Mouse (Mus musculus) neural tube, embryonic 11.5 days (tissue): ENCODE data around the gene Ankrd39. TPM values are rescaled to one million over a fixed set of nuclear protein-coding genes. Genes with fewer than 3 reads are reported as not detected.
"Not testable (repeated sequence)": the region's sequence is repeated elsewhere in the genome, so short reads cannot be mapped to it uniquely, and the experiment has no call there.

Source experiments
- ATAC-seq: fragments of 200-750 bp; cut with Nextera tagmentation; 2 replicates; pipeline ENCODE4 v1.8.0; 2017; ENCODE audit warnings: moderate number of reproducible peaks, mild to moderate bottlenecking, moderate TSS enrichment, moderate library complexity; ENCODE audit not compliant: insufficient read depth, low FRiP score, low TSS enrichment
- DNase-seq: peaks from one replicate; pipeline ENCODE4 v3.0.0-alpha.2; 2015; ENCODE audit warnings: low spot score
- H3K27ac ChIP-seq: fragments of 300-500 bp; sonication (generic); 2 replicates; pipeline ENCODE4 v1.5.1; 2014; ENCODE audit warnings: low read depth, mild to moderate bottlenecking, low read length
- H3K27me3 ChIP-seq: fragments of 300-500 bp; sonication (generic); 2 replicates; pipeline ENCODE4 v1.6.1; 2014; ENCODE audit warnings: mild to moderate bottlenecking, low read length, mixed read lengths; ENCODE audit not compliant: control insufficient read depth, insufficient read depth
- H3K36me3 ChIP-seq: fragments of 300-500 bp; sonication (generic); 2 replicates; pipeline ENCODE4 v1.6.1; 2014; ENCODE audit warnings: mild to moderate bottlenecking, low read length, moderate library complexity, mixed read lengths; ENCODE audit not compliant: control insufficient read depth, insufficient read depth
- H3K4me1 ChIP-seq: fragments of 300-500 bp; sonication (generic); 2 replicates; pipeline ENCODE4 v1.6.1; 2014; ENCODE audit warnings: low read length, mixed read lengths; ENCODE audit not compliant: control insufficient read depth, insufficient read depth
- H3K4me2 ChIP-seq: fragments of 300-500 bp; sonication (generic); 2 replicates; pipeline ENCODE4 v1.6.1; 2014; ENCODE audit warnings: low read depth, mild to moderate bottlenecking, moderate library complexity
- H3K4me3 ChIP-seq: fragments of 300-500 bp; sonication (generic); 2 replicates; pipeline ENCODE4 v1.5.1; 2014; ENCODE audit warnings: low read depth, low read length
- H3K9ac ChIP-seq: fragments of 300-500 bp; sonication (generic); 2 replicates; pipeline ENCODE4 v1.6.1; 2014; ENCODE audit warnings: mild to moderate bottlenecking, low read length
- H3K9me3 ChIP-seq: fragments of 300-500 bp; sonication (generic); 2 replicates; pipeline ENCODE4 v1.6.1; 2016; ENCODE audit warnings: low read length; ENCODE audit not compliant: control insufficient read depth
- WGBS: fragments of 180-500 bp; shearing (Covaris S2); extraction: QIAGEN DNeasy Blood & Tissue Kit; methylation state at CpG from one replicate; pipeline ENCODE4 v1.1.7; 2014; 5-methylcytosine and 5-hydroxymethylcytosine counted together
- polyA plus RNA-seq: library from polyadenylated mRNA; unstranded; fragments of >200 nt; fragmentation: Nextera tagmentation; extraction: Ambion mirVana; gene quantifications from 2 replicates; pipeline ENCODE4 v1.2.1, GENCODE M21; 2014

Ankrd39 gene
- polyA plus RNA-seq, 1 experiment from 2014 or later: 16.2 TPM

- 92% methylated on average over 12 of the region's 12 CpGs for WGBS
- H3K36me3 ChIP-seq: peaks cover 7% of the 10 kb centered on the region; the same call in 1 of the 2 replicates
- H3K4me2 ChIP-seq: no peak overlapping the region
- no peak overlapping the region for H3K27ac ChIP-seq
- no peaks in the 10 kb centered on the region for H3K27me3 ChIP-seq
- DNase-seq (no peak), ATAC-seq (no peak)
- H3K9ac ChIP-seq: no peak overlapping the region
- H3K9me3 ChIP-seq: no peaks in the 10 kb centered on the region
- H3K4me1 ChIP-seq: no peaks in the 10 kb centered on the region
- H3K4me3 ChIP-seq: no peak overlapping the region
Measured at GRCm38 (mm10) chr1:36540807-36541206, 6.4 kb downstream of the Ankrd39 start.

DNA sequence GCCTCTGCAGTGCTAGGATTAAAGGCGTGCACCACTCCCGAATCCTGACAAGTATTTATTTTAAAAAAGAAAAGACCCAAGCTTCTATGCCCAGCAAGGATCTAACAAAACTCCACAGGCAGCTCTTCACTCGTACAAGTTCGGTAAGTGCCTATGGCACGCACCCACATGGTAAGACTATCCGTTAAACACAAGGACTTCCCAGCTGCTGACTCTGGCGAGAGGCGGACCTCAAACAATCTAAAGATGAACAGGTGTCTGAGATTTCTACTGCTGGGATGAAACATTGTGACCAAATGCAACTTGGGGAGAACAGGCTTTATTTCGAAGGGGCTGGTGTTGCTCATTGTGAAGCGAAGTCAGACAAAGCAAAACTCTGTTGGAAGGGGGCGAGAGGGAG lies 7.1 kb downstream of the Ankrd39 start:
- ATAC-seq (no peak), DNase-seq (no peak)
- no peak overlapping the region for H3K9ac ChIP-seq
- no peaks in the 10 kb centered on the region for H3K27me3 ChIP-seq
- H3K4me3 ChIP-seq: no peak overlapping the region
- no peak overlapping the region for H3K27ac ChIP-seq
- peaks cover 7% of the 10 kb centered on the region; the same call in 1 of the 2 replicates for H3K36me3 ChIP-seq
- no peaks in the 10 kb centered on the region for H3K9me3 ChIP-seq
- WGBS: 93% methylated on average over 11 of the region's 11 CpGs
- H3K4me1 ChIP-seq: no peaks in the 10 kb centered on the region
- no peak overlapping the region for H3K4me2 ChIP-seq

- Histone ChIP-seq H3K9me3 (no peaks in the 10 kb centered on the region), H3K4me1 (no peaks in the 10 kb centered on the region), H3K4me2 (no peak within 1 kb of the TSS), H3K9ac (no peak within 1 kb of the TSS), H3K27ac (no peak within 1 kb of the TSS), H3K27me3 (no peaks in the 10 kb centered on the region), H3K4me3 (no peak within 1 kb of the TSS), H3K36me3 (peaks cover 7% of the 10 kb centered on the region; the same call in 1 of the 2 replicates)
- 47% methylated on average over 9 of the region's 9 CpGs for WGBS
- DNase-seq: no peak
- no peak for ATAC-seq
Measured at GRCm38 (mm10) chr1:36539186-36539585, 8.1 kb downstream of the Ankrd39 start, which contains the start of gene Gm42417. TSS of gene Gm42417 (minus strand) at chr1:36539429.

DNA sequence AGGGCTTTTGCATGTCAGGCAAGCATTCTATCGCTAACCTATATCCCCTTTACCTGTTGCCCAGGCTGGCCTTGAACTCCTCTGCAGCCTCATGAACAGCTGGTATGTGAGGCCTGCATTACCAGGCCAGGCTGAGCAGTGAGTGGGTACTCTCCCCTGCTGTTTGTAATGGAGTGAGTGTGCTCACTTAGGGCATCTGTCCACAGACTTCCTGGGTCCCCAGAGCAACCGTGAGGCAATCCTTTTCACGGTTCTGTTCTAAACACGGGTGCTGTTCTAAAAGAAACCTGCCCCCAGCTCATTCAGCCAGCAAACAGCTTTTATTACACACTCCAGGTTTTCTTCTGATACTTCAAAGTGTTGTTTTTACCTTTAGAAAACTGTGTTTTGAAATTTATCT lies 8.5 kb downstream of the Ankrd39 start:
- H3K4me3 ChIP-seq: no peak overlapping the region
- no peaks in the 10 kb centered on the region for H3K27me3 ChIP-seq
- no peak overlapping the region for H3K4me2 ChIP-seq
- no peak overlapping the region for H3K27ac ChIP-seq
- DNase-seq (no peak), ATAC-seq (no peak)
- H3K9me3 ChIP-seq: no peaks in the 10 kb centered on the region
- no peak overlapping the region for H3K9ac ChIP-seq
- WGBS: 87% methylated on average over 4 of the region's 4 CpGs
- H3K36me3 ChIP-seq: peaks cover 7% of the 10 kb centered on the region; the same call in 1 of the 2 replicates
- no peaks in the 10 kb centered on the region for H3K4me1 ChIP-seq

DNA sequence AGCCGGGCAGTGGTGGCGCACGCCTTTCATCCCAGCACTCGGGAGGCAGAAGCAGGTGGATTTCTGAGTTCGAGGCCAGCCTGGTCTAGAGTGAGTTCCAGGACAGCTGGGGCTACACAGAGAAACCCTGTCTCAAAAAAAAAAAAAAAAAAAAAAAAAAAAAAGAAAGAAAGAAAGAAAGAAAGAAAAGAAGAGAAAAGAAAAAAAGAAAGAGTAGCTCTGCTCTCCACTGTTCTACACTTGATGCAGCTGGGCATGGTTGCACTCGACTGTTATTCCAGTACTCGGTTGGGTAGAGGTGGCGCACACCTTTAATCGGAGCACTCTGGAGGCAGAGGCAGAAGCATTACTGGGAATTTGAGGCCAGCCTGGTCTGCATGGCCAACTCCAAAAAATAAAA lies 10.5 kb downstream of the Ankrd39 start, which contains the start of gene Ankrd23:
Gene Ankrd23 (minus strand): TSS at position 101 of the 400 bp plus-strand sequence.
- not testable (repeated sequence) for H3K4me1 ChIP-seq, H3K4me2 ChIP-seq, ATAC-seq, H3K4me3 ChIP-seq, DNase-seq, H3K36me3 ChIP-seq, H3K9ac ChIP-seq, H3K27ac ChIP-seq, H3K27me3 ChIP-seq, H3K9me3 ChIP-seq
- WGBS: 95% methylated on average over 9 of the region's 9 CpGs

DNA sequence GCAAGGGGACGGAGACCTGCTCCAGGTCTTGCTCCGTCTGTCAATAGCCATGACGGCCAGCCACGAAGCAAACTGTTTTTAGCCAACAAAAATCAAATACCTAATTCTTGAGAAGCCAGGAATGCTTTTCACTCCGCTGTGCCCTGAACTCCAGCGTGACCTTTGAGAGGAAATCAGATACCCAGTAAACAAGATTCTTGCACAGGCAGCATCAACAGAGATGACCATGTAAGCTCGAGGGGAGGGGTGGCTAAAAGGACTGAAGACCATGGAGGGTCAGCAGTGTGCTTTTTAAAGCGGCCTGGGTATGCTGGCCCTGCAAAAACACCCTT lies 10.9 kb downstream of the Ankrd39 start:
- Histone ChIP-seq H3K9ac (no peak overlapping the region), H3K4me2 (no peak overlapping the region), H3K27ac (no peak overlapping the region), H3K27me3 (no peaks in the 10 kb centered on the region), H3K36me3 (peaks cover 6% of the 10 kb centered on the region; the same call in 1 of the 2 replicates), H3K4me3 (no peak overlapping the region), H3K9me3 (no peaks in the 10 kb centered on the region), H3K4me1 (no peaks in the 10 kb centered on the region)
- 86% methylated on average over 8 of the region's 8 CpGs for WGBS
- no peak for ATAC-seq
- DNase-seq: no peak

- Histone ChIP-seq H3K4me3 (no peak overlapping the region), H3K9ac (no peak overlapping the region), H3K27ac (no peak overlapping the region), H3K4me2 (no peak overlapping the region), H3K4me1 (no peaks in the 10 kb centered on the region), H3K36me3 (peaks cover 3% of the 10 kb centered on the region; the same call in 1 of the 2 replicates), H3K9me3 (no peaks in the 10 kb centered on the region), H3K27me3 (no peaks in the 10 kb centered on the region)
- ATAC-seq (no peak), DNase-seq (no peak)
- WGBS: 84% methylated on average over 11 of the region's 11 CpGs
Measured at GRCm38 (mm10) chr1:36535477-36536396, 11.5 kb downstream of the Ankrd39 start.

DNA sequence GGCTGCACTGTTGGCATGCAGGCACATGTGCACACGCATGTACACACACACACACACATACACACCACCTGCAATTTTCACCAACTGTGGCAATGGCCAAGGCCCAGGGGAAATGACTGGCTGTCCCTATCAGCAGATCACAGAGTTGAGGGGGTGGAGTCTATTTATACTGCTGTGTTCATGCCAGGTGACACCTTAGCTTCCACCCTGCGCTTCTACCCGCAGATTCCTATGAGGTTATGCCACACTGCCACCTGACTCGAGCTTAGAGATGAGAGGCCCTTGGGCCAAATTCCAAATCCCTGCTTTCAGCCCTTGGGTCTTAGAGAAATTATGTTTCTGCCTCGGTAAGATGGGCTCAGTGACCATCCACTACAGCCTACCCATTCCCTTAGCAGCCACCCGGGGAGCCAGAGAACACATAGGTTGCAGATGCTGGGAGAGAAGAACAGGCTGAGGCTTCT lies 12.6 kb downstream of the Ankrd39 start:
- Histone ChIP-seq H3K27ac (no peak overlapping the region), H3K36me3 (no peaks in the 10 kb centered on the region), H3K27me3 (no peaks in the 10 kb centered on the region), H3K4me3 (no peak overlapping the region), H3K9ac (no peak overlapping the region), H3K4me2 (no peak overlapping the region), H3K9me3 (no peaks in the 10 kb centered on the region), H3K4me1 (no peaks in the 10 kb centered on the region)
- WGBS: 78% methylated on average over 6 of the region's 6 CpGs
- ATAC-seq (no peak), DNase-seq (no peak)

DNA sequence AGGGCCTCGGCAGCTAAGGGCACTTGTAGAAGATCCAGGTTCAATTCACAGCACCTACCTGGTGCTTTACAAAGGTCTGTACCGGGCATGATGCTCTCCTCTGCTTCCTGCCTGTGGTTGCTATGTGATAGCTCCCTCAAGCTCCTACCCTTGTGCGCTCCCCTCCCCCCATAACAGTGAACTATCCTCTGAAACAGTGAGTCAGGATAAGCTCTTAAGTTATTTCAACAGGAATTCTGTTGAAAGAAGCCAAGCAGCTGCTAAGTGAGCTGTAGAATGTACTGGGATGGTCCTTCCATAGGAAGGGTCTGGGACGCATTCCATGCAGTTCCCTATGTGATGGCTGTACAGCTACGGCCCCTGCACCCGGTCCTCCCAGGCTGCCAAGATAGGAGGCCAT lies 13.7 kb downstream of the Ankrd39 start:
- H3K4me3 ChIP-seq: no peak overlapping the region
- no peaks in the 10 kb centered on the region for H3K27me3 ChIP-seq
- no peaks in the 10 kb centered on the region for H3K9me3 ChIP-seq
- no peaks in the 10 kb centered on the region for H3K4me1 ChIP-seq
- 82% methylated on average over 6 of the region's 6 CpGs for WGBS
- no peak overlapping the region for H3K4me2 ChIP-seq
- no peak overlapping the region for H3K27ac ChIP-seq
- ATAC-seq (no peak), DNase-seq (no peak)
- H3K36me3 ChIP-seq: no peaks in the 10 kb centered on the region
- H3K9ac ChIP-seq: no peak overlapping the region
